Mouse (Mus musculus): ENCODE data around the gene Scgb1c1. TPM values are rescaled to one million over a fixed set of nuclear protein-coding genes. Genes with fewer than 3 reads are reported as not detected.

Gene Scgb1c1
- total RNA-seq (2014; rRNA removed) (not detected in 2 replicates), polyA plus RNA-seq (2015; fragmentation: Nextera tagmentation; extraction: Ambion mirVana) (0.61 TPM in 1 of 2 replicates, not detected in the other)

DNA sequence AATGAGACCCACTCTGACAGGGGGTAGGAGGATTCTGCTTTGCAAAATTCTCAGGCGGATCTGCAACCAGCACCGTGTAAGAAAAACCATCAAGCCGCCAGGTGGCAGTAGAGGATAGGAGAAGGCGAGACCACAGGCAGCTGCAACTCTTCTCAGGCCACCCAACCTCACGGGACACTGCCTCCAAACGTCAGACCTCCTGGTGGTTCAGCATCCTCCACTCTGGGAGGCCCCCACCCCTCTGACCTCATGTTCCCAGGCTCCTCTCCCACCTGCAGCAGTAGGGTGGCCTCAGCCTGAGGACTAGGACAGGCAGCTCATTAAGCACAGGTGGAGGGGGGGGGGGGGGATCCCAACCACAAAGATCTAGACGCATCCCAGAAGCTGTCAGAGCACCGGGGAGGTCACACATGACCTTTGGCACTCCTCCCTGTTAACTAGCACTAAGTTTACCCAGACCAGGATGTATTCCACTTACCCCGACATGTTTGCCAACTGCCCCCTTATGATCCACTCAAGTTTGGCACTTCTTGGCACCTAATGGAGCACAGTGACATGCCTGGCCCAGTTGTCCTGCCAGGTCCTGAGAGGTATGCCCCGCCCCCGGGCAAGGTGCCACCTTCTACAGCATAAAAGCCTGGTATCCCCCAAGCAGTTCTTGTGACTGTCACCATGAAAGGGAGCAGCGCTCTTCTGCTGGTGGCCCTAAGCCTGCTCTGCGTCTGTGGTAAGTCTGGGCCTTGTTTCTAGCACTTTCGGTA, at the start of gene Scgb1c1:
Scgb1c1 (plus strand) TSS at position 643 of the 761 bp plus-strand sequence.
- H3K9me3 ChIP-seq (ENCODE audit: low read length), result no peaks in the 10 kb centered on the region
- WGBS, result 30% methylated on average over 14 of the region's 14 CpGs
- ATAC-seq (peak; percentile 88), DNase-seq (ENCODE audit: low spot score) (peak; percentile 88)
- no peak within 1 kb of the TSS for H3K9ac ChIP-seq (replicated peaks; ENCODE audit: low read length)
- peak; percentile 90 for TF ChIP-seq CTCF (IDR thresholded peaks at IDR 0.05; ENCODE audit: low read depth)
- H3K4me3 ChIP-seq (ENCODE audit: low read length), result no peak within 1 kb of the TSS
- no peaks in the 10 kb centered on the region for H3K36me3 ChIP-seq (ENCODE audit: insufficient read depth, low read length)
- no peak within 1 kb of the TSS for H3K4me2 ChIP-seq (ENCODE audit: low read depth, low read length)
- H3K4me1 ChIP-seq (ENCODE audit: insufficient read depth, low read length), result no peaks in the 10 kb centered on the region
- H3K27ac ChIP-seq, result no peak within 1 kb of the TSS
- peaks cover 4% of the 10 kb centered on the region; the same call in 1 of the 2 replicates for H3K27me3 ChIP-seq (ENCODE audit: insufficient read depth, low read length)

DNA sequence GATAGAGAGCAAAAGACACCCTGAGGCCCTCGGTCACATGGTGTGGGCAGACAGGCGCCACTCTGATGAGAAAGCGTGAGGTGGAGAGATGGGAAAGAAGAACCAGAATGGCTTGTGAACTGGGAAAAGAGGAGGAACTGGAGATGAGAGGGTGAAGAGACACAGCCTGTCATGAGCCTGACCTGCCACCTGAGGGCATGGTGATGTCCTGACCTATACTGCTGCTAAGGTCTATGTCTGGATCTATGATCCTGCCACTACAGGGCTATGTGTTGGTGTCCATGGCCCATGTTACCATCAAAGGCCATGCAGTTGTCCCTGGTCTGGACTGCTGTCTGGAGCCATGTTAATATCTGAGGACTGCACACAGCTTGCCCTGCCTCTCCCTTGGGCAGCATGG, 47.7 kb upstream of the Scgb1c1 start:
- no peaks in the 10 kb centered on the region for H3K27me3 ChIP-seq (ENCODE audit: insufficient read depth, low read length)
- no peaks in the 10 kb centered on the region for H3K36me3 ChIP-seq (ENCODE audit: insufficient read depth, low read length)
- H3K9me3 ChIP-seq (ENCODE audit: low read length), result no peaks in the 10 kb centered on the region
- no peak overlapping the region for H3K4me3 ChIP-seq (ENCODE audit: low read length)
- DNase-seq (ENCODE audit: low spot score) (no peak), ATAC-seq (no peak)
- peak; percentile 12; the same call in 1 of the 2 replicates for TF ChIP-seq CTCF (IDR thresholded peaks at IDR 0.05; ENCODE audit: low read depth)
- H3K4me2 ChIP-seq (ENCODE audit: low read depth, low read length), result no peak overlapping the region
- no peak overlapping the region for H3K27ac ChIP-seq
- H3K4me1 ChIP-seq (ENCODE audit: insufficient read depth, low read length), result no peaks in the 10 kb centered on the region
- no peak overlapping the region for H3K9ac ChIP-seq (replicated peaks; ENCODE audit: low read length)
- 91% methylated on average over 3 of the region's 3 CpGs for WGBS

GRCm38 (mm10) chr7:140798212-140798611, 47.1 kb upstream of the Scgb1c1 start:
- no peaks in the 10 kb centered on the region for H3K36me3 ChIP-seq (ENCODE audit: insufficient read depth, low read length)
- H3K9ac ChIP-seq (replicated peaks; ENCODE audit: low read length), result no peak overlapping the region
- H3K27ac ChIP-seq, result no peak overlapping the region
- H3K4me2 ChIP-seq (ENCODE audit: low read depth, low read length), result no peak overlapping the region
- H3K27me3 ChIP-seq (ENCODE audit: insufficient read depth, low read length), result no peaks in the 10 kb centered on the region
- H3K4me1 ChIP-seq (ENCODE audit: insufficient read depth, low read length), result no peaks in the 10 kb centered on the region
- DNase-seq (ENCODE audit: low spot score) (no peak), ATAC-seq (no peak)
- H3K4me3 ChIP-seq (ENCODE audit: low read length), result no peak overlapping the region
- TF ChIP-seq CTCF (IDR thresholded peaks at IDR 0.05; ENCODE audit: low read depth), result no peak
- 58% methylated on average over 2 of the region's 2 CpGs for WGBS
- H3K9me3 ChIP-seq (ENCODE audit: low read length), result no peaks in the 10 kb centered on the region

DNA sequence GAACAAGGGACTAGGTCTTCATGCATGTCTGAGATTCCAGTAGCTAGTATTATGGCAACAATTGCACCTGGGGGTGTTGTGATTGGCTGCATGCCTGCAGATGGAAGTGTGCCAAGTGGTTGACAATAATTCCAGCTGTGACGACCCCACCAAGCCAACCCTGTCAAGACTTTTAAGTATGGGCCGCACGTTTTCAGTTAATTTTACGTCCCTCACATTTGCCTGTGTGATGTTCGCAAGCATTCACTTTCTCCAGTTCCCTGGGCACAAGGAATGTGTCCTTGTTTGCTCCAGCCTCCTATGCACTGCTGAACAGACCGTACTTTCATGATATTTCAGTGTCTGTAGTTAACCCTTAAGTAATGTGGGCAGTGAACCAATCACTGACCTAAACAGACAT, 42.7 kb upstream of the Scgb1c1 start:
- WGBS, result 54% methylated on average over 6 of the region's 6 CpGs
- Histone ChIP-seq H3K4me1 (ENCODE audit: insufficient read depth, low read length) (no peaks in the 10 kb centered on the region), H3K4me3 (ENCODE audit: low read length) (no peak overlapping the region), H3K27me3 (ENCODE audit: insufficient read depth, low read length) (no peaks in the 10 kb centered on the region), H3K27ac (no peak overlapping the region), H3K4me2 (ENCODE audit: low read depth, low read length) (no peak overlapping the region), H3K36me3 (ENCODE audit: insufficient read depth, low read length) (no peaks in the 10 kb centered on the region), H3K9me3 (ENCODE audit: low read length) (no peaks in the 10 kb centered on the region), H3K9ac (replicated peaks; ENCODE audit: low read length) (no peak overlapping the region)
- no peak for TF ChIP-seq CTCF (IDR thresholded peaks at IDR 0.05; ENCODE audit: low read depth)
- no peak for ATAC-seq
- no peak for DNase-seq (ENCODE audit: low spot score)

DNA sequence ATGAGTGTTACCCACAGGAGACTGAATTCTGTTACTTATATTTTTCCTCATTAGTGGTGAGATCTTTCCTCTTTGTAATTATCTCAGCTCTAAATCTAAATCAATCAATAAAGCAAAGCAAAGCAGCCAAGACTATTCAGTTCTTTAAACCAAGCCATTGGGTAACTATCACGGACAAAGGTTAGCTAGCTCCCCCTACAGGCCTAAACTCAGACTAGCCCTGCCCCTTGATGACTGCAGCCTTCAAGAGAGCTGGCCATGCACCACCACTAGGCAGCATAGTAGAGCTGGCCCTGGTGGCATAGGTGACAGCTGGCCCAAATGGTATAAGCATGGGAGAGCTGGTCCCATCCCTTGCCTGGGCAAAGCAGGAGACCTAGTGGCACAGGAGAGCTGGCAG, 39.6 kb upstream of the Scgb1c1 start:
- Histone ChIP-seq H3K9me3 (ENCODE audit: low read length) (no peaks in the 10 kb centered on the region), H3K4me3 (ENCODE audit: low read length) (no peak overlapping the region), H3K4me2 (ENCODE audit: low read depth, low read length) (no peak overlapping the region), H3K9ac (replicated peaks; ENCODE audit: low read length) (no peak overlapping the region), H3K36me3 (ENCODE audit: insufficient read depth, low read length) (no peaks in the 10 kb centered on the region), H3K27ac (no peak overlapping the region), H3K27me3 (ENCODE audit: insufficient read depth, low read length) (no peaks in the 10 kb centered on the region), H3K4me1 (ENCODE audit: insufficient read depth, low read length) (no peaks in the 10 kb centered on the region)
- 16% methylated on average over 1 of the region's 1 CpGs for WGBS
- DNase-seq (ENCODE audit: low spot score), result peak; percentile 71
- peak; percentile 75 for TF ChIP-seq CTCF (IDR thresholded peaks at IDR 0.05; ENCODE audit: low read depth)
- peak; percentile 76 for ATAC-seq

DNA sequence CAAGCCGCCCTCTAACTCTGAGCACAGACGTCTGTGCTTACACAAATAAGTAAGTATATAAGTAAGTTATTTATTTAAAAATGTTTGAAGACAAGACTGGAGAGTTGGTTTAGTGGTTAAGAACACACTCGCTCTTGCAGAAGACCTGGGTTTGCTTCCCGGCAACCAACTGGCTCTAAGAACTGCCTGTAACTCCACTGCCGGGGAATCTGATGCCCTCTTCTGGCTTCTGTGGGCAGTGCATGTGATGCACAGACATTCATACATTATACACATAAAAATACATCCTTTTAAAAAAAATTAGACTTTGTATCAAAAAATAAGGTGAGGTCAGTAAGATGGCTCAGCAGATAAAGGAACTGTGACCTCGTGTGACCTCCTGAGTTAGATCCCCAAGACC, 34.9 kb upstream of the Scgb1c1 start:
- Histone ChIP-seq H3K4me3 (ENCODE audit: low read length) (no peak overlapping the region), H3K4me2 (ENCODE audit: low read depth, low read length) (no peak overlapping the region), H3K9me3 (ENCODE audit: low read length) (no peaks in the 10 kb centered on the region), H3K36me3 (ENCODE audit: insufficient read depth, low read length) (peaks cover 7% of the 10 kb centered on the region; the same call in 1 of the 2 replicates), H3K27me3 (ENCODE audit: insufficient read depth, low read length) (no peaks in the 10 kb centered on the region), H3K4me1 (ENCODE audit: insufficient read depth, low read length) (no peaks in the 10 kb centered on the region), H3K9ac (replicated peaks; ENCODE audit: low read length) (no peak overlapping the region), H3K27ac (no peak overlapping the region)
- DNase-seq (ENCODE audit: low spot score), result no peak
- TF ChIP-seq CTCF (IDR thresholded peaks at IDR 0.05; ENCODE audit: low read depth), result peak; percentile 41
- 93% methylated on average over 6 of the region's 6 CpGs for WGBS
- no peak for ATAC-seq

DNA sequence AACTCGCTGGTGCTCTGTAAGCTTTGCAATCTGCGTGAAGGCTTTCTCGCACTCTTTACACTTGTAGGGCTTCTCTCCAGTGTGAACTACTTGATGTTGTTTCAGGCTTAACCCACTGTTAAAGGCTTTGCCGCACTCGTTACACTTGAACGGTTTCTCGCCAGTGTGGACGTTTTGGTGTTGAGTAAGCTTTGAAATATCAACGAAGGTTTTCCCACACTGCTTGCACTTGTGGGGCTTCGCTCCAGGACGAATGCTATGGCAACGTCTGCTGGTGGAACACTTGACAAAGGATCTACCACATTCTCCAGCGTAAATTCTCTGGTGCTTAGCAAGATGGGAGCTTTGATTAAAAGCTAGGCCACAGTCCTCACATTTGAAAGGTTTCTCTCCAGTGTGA, 33.6 kb upstream of the Scgb1c1 start:
- 67% methylated on average over 13 of the region's 13 CpGs for WGBS
- Histone ChIP-seq H3K36me3 (ENCODE audit: insufficient read depth, low read length) (peaks cover 7% of the 10 kb centered on the region; the same call in 1 of the 2 replicates), H3K27ac (peak overlapping the region; percentile 65), H3K27me3 (ENCODE audit: insufficient read depth, low read length) (no peaks in the 10 kb centered on the region), H3K4me3 (ENCODE audit: low read length) (no peak overlapping the region), H3K4me2 (ENCODE audit: low read depth, low read length) (no peak overlapping the region), H3K9me3 (ENCODE audit: low read length) (no peaks in the 10 kb centered on the region), H3K9ac (replicated peaks; ENCODE audit: low read length) (no peak overlapping the region), H3K4me1 (ENCODE audit: insufficient read depth, low read length) (no peaks in the 10 kb centered on the region)
- peak; percentile 74 for DNase-seq (ENCODE audit: low spot score)
- TF ChIP-seq CTCF (IDR thresholded peaks at IDR 0.05; ENCODE audit: low read depth), result no peak
- ATAC-seq, result peak; percentile 88
